Mouse (Mus musculus): ENCODE data around the gene Mtf1.

GRCm38 (mm10) chr4:124803406-124803805 is 1.5 kb downstream of the Mtf1 start:
- no peak for TF ChIP-seq CTCF (IDR thresholded peaks at IDR 0.05; ENCODE audit: low read depth)
- no peak for TF ChIP-seq EP300 (optimal IDR thresholded peaks at IDR 0.05)
